Mouse (Mus musculus) neutrophil, adult 83 days (primary cell): Measurements from ENCODE around the gene Gm8677. TPM values are rescaled to one million over a fixed set of nuclear protein-coding genes. Genes with fewer than 3 reads are reported as not detected.

Experiments
- total RNA-seq, 2 experiments: library from RNA; stranded (reverse); gene quantifications; one replicate each; pipeline ENCODE4 v1.2.4; 2023

Gene Gm8677
- total RNA-seq = not detected

DNA sequence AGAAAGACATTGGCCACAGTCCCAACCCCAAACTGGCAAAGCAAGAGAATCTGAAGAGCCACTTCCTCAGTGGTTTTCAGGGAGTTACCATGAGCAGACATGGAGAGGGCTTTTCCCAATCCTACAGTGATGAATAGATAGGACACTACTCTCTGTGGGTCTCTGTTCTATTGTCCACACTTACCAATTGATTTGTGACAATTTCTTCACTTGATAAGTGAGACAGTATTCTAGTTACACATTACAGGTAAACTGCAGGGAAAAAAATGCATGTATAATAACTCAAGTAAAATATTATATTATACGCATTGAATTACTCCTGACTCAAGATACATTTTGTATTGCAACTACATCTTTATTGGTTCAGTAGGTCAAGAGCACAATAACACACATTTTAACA, at the start of gene Gm8677:
Gm8677 (minus strand) TSS at position 101 of the 400 bp plus-strand sequence.

DNA sequence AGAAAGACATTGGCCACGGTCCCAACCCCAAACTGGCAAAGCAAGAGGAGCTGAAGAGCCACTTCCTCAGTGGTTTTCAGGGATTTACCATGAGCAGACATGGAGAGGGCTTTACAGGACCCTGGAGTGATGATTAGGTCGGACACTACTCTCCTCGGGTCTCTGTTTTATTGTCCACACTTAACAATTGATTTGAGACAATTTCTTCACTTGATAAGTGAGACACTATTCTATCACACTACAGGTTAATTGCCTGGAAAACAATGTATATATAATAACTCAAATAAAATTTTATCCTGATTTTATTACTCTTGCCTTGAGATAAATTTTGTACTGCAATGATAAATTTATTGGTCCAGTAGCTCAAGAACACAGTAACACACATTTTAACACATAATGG, 30.6 kb upstream of the Gm8677 start, which contains the start of gene Gm4201:
Gm4201 (minus strand) TSS at position 101 of the 400 bp plus-strand sequence.

DNA sequence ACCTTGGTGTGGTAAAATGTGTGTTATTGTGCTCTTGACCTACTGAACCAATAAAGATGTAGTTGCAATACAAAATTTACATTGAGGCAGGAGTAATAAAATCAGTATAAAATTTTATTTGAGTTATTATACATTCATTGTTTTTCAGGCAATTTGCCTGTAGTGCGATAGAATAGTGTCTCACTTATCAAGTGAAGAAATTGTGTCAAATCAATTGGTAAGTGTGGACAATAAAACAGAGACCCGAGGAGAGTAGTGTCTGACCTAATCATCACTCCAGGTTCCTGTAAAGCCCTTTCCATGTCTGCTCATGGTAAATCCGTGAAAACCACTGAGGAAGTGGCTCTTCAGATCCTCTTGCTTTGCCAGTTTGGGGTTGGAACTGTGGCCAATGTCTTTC, 12.0 kb downstream of the Gm8677 start, which contains the start of gene Vmn1r152:
Vmn1r152 (plus strand) TSS at position 301 of the 400 bp plus-strand sequence.

GRCm38 (mm10) chr7:22499578-22499977, 35.1 kb downstream of the Gm8677 start, which contains the start of gene Vmn1r151:
TSS of gene Vmn1r151 (minus strand) at chr7:22499678.

Other genes starting within 250 kb of the Gm8677 start
- not detected for gene Gm4187, start 205.2 kb downstream of the Gm8677 start, total RNA-seq
- gene Gm8660, start 163.8 kb downstream of the Gm8677 start, total RNA-seq = not detected
- not detected for gene Vmn1r148, start 121.3 kb downstream of the Gm8677 start, total RNA-seq
- not detected for gene Vmn1r149, start 96.7 kb downstream of the Gm8677 start, total RNA-seq
- not detected for gene Gm10665, start 70.8 kb downstream of the Gm8677 start, total RNA-seq
- gene Vmn1r151, start 35.2 kb downstream of the Gm8677 start, total RNA-seq = not detected
- not detected for gene Vmn1r152, start 11.9 kb downstream of the Gm8677 start, total RNA-seq
- gene Gm4201, start 30.5 kb upstream of the Gm8677 start, total RNA-seq = not detected
- not detected for gene Gm4565, start 53.2 kb upstream of the Gm8677 start, total RNA-seq
- gene Vmn1r155, start 123.1 kb upstream of the Gm8677 start, total RNA-seq = not detected
- gene Gm8693, start 157.4 kb upstream of the Gm8677 start, total RNA-seq = not detected
- gene Gm4567, start 184.8 kb upstream of the Gm8677 start, total RNA-seq = not detected
- gene Vmn1r157, start 226.8 kb upstream of the Gm8677 start, total RNA-seq = not detected